Mouse (Mus musculus): Measurements from ENCODE around the gene Pou2f2.

Pou2f2 gene

DNA sequence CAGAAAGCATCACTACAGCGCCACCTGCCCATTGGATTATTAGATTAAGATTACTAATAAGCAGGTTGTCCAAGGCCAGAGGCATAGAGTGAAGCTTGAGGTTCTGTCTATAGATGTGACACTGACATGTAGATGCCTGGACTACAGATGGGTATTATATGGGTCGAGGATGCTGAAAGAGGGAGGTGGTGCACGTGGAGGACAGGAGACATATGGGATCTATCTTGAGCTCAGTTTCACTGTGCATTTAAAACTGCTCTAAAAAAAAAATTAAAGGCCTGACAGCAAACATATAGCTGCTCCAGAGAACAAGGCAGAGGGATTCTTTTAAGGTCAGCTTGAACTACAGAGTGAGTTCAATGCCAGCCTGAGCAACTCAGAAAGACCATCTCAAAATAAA, 81.4 kb downstream of the Pou2f2 start:
- DNase-seq (ENCODE audit: low spot score), result no peak

DNA sequence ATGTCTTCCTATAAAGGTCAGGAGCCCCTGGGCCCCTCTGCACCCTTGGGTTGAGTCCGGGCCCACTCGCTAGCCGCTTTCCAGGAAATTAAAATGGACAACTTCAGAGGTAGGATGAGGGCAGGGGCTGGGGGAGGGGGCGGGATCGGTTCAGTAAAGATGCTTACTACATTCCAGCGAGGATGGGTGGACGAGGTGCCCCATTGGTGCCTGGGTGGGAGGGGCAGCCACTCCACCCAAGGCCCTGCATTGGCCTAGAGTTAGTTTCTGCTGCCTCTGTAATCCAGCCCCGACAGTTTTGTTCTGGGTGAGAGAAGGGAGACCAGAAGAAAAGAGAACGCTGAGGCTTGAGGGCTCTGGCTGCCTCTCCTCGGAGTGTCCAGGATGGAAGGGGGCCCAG, 89.7 kb downstream of the Pou2f2 start:
- no peak for DNase-seq (ENCODE audit: low spot score)

DNA sequence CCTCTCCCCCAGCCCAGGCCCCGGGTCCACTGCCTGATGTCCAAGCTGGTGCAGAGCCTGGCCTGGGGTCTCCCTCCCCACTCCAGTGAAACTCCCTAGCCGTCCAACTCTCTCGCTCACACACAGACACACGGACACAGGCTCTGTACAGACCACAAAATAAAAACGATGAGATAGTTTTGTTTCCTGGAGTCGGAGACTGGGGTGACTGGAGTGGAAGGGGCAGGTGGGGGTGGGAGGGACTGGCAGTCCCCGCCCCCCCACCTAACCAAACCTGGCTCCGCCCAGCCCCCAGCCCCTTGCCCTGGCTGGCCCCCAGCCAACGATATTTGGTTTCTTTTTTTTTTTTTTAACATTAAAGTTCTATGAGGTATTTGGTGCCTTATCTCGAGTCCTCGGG, 90.6 kb downstream of the Pou2f2 start:
- no peak for DNase-seq (ENCODE audit: low spot score)

DNA sequence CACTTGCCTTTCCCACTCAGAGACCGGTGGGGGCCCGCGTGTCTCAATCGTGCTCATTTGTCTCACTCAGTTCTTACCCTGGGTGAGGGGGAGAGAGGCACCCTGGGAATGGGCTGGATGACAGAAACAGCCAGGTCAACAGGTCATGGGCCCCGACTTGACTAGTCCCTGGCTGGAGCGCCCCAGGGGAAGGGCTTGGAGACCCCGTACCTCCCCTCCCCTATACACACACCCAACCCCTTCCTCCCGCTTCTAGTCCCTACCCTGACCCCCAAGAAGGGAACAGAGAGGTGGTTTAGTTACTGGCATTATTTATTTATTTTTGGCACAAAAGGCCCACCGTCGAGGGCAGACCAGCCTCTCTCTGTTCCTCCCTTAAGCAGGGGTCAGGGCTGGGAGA, 91.0 kb downstream of the Pou2f2 start:
- no peak for DNase-seq (ENCODE audit: low spot score)

DNA sequence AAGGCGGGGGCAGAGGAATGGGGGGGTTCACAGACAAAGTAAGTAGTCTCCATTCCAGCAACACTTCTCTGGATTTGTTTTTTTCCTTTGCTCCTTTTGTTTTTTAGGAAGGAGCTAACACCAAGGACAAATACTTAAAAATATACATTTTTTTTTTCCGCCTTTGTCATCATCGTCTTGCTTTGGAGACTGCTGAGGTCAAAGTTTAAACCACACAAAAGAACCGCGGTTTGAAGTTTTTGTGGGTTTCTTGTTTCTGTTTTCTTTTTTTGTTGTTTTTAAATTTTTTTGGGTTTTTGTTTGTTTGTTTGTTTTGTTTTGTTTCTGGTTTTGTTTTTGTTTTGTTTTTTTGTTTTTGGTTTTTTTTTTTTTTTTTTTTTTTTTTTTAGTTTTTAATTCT, 91.6 kb downstream of the Pou2f2 start:
- DNase-seq (ENCODE audit: low spot score), result no peak

DNA sequence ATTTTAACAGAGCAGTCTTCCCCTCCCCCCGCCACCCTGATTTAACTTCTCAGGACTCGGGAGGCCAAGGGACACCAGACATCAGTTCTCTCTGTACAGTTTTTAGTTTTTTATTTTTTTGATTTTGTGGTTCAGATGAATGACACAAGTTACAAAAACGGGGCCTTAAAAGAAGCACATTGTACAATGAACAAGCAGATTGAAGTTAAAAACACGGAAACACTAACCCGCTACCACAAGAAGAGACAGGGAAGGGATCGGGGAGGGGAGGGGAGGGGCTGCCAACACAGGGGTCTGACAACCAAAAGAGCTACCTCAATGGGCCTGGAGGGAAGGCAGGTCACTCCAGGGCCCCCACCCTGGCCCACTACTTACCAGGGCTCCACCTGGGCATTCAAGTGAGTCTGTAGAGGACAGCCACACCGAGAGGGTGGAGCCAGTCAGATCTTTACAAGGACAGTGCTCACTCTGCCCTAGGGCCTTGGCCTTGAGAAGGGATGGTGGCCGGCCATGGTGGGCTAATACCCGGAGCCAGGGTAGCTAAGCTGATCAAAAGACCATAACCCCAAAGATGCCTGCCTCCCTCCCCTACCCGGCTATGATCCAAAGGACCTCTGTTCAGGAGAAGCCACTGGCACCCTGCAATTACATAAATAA, 92.1 kb downstream of the Pou2f2 start:
- no peak for DNase-seq (ENCODE audit: low spot score)

DNA sequence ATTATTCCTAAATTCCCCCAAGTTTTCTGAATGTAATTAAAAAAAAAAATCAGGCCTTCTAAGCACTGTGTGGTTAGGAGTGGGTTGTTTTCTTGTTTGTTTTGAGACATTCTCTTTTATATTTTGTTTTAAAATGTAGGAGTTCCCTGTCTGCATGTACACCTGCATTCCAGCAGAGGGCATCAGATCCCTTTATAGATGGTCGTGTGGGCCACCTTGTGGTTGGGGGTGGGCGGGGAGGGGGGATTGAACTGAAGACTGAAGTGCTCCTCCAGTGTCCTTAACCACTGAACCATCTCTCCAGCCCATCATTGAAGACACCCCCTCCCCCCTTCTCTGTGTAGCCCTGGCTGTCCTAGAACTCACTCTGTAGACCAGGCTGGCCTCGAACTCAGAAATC, 92.9 kb downstream of the Pou2f2 start:
- no peak for DNase-seq (ENCODE audit: low spot score)

DNA sequence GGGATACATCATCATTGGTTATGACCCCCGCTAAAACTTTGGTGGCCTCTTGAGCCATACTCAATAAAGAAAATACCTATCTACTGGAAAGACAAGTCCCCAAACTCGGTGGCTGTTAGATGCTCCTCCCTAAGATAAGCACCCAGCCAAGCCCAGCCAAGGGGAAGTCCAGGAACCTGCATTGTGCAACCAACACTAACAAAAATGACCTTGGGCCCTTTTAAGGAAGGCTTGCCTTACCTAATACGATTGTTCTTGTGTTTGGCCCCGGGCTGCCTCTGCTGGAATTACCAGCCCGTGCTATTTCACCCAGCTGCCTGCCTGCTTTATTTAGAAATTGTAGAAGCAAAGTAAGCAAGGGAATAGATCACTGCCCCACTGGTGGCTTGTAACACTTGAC, 94.9 kb downstream of the Pou2f2 start:
- DNase-seq (ENCODE audit: low spot score), result no peak

DNA sequence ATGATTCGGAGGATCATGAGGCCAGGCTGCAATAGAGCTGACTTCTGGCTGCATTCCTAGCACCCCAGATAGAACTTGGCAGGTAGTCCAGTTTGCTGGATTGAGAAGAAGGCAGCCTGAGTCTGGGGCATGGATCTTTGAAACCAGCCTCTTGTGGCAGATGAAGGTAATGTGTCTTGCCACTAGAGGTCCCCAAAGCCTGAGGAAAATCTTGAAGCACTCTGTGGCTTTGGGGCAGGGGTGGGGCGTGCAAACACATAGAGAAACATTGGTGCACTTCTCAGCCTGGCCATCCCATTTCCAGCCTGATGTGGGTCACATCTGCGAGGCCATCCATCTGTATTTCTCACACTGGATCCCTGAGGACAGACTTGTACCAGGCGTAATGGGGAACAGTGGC, 97.0 kb downstream of the Pou2f2 start:
- no peak for DNase-seq (ENCODE audit: low spot score)

DNA sequence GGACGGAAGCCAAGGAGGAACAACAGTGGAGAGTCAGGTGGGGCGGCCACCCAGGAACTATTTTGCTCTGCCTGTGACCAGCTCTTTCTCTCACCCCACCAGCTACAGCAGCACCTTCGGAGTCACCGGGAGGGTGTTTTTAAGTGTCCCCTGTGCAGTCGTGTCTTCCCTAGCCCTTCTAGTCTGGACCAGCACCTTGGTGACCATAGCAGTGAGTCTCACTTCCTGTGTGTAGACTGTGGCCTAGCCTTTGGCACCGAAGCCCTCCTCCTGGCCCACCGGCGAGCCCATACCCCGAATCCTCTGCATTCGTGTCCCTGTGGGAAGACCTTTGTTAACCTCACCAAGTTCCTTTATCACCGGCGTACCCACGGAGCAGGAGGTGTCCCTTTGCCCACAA, 99.1 kb downstream of the Pou2f2 start:
- no peak for DNase-seq (ENCODE audit: low spot score)

DNA sequence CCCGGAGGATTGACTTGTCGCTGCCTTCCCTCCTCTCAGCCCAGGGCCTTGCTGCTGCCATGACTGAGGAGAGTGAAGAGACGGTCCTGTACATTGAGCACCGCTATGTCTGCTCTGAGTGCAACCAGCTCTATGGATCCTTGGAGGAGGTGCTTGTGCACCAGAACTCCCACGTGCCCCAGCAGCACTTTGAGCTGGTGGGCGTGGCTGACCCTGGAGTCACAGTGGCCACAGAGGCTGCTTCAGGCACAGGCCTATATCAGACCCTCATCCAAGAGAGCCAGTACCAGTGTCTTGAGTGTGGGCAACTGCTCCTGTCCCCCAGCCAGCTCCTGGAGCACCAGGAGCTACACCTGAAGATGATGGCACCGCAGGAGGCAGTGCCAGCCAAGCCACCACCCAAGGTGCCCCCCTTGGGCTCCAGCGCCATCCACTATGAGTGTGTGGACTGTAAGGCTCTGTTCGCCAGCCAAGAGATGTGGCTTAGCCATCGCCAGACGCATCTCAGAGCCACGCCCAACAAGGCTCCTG, 100.0 kb downstream of the Pou2f2 start:
- DNase-seq (ENCODE audit: low spot score), result no peak

DNA sequence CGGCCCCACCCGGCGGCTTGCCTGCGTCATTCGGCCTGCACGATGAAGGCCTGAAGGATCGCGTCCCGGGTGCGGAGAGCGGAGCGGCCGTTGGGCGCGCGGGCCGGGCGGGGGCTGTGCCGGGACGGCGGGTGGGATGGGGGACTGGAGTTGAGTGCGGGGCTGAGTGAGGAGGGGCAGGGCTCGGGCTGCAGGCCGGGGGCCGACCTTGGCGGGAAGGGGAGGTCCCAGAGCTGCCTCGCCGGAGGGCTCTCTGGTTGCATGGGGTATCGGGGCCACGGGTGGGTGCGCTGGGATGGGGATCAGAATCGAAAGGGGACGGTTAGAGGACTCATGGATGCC, 102.1 kb downstream of the Pou2f2 start:
- DNase-seq (ENCODE audit: low spot score), result no peak

DNA sequence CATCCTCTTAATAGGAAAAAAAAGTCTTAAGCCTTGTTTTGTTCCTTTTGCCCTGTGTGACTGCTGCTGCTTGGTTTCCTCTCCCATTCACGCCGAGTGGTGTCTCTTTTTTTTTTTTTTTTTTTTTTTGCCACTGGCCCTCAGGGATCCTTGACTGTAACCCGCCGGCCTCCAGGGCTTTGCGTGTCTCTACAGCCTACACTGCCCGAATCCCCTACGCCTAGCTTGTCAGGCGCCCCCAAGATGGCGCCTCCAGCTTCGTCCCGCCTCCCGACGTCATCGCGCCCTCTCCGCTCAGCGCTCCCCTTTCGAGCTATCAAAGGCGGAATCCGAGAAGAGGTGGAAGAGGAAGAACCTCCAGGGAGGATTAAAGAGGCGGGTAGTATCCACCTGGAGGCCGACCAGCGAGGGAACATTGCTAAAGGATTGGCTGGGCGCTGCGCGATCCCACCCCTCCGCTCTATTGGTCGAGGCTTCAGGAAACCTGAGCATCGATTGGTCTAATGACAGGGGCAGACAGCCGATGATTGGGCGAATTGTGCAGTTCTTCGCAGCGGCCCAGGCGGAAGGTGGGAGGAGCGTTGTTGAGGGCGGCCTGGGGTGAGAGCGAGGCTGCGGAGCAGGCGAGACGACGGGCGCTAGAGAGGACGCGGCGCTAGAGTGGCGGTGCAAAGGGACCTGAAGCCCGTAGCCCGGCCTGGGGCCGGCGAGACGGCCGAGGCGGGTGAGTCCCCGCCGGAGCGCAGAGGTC, 102.7 kb downstream of the Pou2f2 start:
- peak; percentile 91 for DNase-seq (ENCODE audit: low spot score)

DNA sequence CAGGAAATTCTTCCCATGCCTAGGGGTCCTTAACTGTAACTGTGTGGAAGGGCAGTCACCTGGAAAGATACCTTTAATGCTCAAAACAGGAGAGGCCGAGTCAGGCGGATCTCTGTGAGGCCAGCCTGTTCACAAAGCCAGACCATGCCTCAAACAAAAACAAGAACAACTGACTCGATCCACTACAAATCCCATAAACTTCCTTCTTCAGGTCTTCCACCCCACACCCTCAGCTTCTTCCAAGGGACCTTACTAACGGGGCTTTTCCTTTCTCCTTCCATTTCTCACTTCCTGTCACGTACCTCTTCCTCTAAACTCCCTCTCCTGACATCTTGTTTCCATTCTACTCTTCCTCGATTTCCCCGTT, 103.2 kb downstream of the Pou2f2 start:
- no peak for DNase-seq (ENCODE audit: low spot score)

DNA sequence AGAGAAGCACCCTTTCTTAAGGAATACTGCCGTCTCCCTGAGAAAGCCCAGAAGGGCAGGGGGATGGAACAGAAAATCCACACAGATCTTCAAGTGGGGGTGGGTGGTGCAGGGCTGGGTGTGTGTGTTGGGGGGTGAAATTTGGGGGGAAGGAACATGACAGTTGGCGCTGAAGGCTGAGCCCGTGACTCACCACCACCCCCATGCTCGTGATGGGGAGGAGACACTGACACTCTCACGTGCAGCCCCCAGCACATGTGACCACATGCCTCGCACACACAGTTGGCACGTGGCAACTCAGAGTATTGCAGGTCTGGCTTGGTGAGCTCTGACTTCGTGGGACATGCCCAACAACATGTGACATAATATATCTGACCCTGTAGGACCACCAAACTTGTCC, 105.6 kb downstream of the Pou2f2 start:
- DNase-seq (ENCODE audit: low spot score), result no peak

DNA sequence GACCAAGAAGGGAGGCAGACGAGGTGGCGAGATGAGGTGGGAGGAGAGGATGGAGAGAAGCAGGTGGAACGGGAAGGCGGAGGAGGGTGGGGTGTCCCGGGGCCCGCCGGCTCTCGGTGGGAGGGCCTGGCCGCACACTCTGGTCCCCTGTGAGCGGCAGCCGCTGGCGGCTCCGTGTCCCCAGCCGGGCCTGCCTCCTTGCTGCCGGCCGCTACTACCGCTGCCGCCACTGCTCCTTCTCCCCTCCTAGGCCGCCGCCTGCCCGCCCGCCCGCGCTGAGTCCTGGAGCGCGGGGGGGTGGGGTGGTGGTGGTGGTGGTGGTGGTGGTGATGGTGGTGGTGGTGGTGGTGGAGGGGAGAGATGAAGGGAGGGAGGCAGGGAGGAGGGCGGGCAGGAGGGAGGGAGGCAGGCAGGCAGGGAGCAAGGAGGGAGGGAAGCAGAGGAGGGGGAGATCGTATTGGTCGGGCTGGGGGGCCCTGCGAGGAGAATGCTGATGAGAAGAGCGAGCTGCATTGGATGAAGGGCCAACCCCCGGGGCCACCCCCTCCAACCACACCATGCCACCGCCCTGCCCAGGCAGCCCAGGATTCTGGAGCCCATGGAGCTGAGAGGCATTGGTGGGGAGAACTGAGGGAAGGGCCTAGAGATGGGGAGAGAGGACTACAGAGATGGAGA, 106.7 kb downstream of the Pou2f2 start:
- peak; percentile 31 for DNase-seq (ENCODE audit: low spot score)

DNA sequence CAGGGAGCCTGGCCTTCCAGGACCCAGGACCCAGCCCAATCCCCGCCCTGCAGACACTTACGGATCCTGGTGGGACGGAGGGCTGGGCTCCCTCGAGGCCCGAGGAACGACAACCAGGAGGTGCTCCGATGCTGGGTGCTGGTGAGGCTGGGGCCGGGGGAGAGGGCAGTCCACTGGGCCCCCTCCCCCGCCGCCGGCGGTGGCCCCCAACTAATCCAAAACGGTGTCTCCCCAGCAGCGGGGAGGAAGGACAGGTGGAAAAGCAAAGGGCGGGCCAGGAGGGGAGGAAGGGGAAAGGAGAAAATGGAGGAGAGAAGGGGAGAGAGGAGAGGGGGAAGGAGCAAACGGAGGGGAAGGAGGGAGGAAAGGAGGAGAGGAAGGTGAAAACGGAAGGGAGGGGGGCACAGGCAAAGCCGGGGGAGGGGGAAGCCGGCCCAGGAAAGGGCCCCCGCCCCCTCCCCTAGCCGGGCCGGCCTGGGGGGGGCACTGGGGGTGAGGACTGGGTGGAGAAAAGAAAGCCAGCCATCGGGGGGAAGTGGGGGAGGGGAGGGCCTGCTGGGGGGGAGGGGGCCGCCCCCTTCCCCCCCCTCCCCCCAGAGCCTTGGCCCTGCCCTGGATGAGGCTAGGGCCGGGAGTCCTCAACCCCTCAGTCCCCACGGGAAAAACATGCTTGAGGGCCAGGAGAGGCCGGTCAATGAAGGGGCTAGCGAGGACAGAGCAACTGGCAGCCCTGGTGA, 107.4 kb downstream of the Pou2f2 start, which contains the start of the genes Grik5 and Zfp574:
TSS of gene Grik5 (minus strand) at position 368 of the 737 bp plus-strand sequence.
TSS of gene Zfp574 (plus strand) at position 589 of the 737 bp plus-strand sequence.
- DNase-seq (ENCODE audit: low spot score), result no peak

DNA sequence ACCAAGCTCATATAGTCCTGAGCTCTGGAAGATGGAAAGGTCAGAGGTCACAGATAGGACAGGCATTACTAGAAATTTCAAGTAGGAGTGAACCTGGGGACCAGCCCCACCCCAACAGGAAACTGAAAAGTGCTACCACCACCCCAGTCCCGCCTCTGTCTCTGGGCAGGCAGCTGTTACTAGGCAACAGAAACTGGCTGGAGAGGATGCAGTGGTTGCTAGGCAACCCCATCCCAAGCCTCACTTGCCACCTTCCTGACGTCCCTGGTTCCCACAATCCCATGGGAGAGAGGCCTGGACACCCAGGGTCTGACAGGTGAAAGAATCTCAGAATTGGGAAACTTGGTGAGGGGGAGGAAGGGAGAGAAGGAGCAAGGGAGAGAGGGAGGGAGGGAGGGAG, 110.8 kb downstream of the Pou2f2 start:
- no peak for DNase-seq (ENCODE audit: low spot score)

DNA sequence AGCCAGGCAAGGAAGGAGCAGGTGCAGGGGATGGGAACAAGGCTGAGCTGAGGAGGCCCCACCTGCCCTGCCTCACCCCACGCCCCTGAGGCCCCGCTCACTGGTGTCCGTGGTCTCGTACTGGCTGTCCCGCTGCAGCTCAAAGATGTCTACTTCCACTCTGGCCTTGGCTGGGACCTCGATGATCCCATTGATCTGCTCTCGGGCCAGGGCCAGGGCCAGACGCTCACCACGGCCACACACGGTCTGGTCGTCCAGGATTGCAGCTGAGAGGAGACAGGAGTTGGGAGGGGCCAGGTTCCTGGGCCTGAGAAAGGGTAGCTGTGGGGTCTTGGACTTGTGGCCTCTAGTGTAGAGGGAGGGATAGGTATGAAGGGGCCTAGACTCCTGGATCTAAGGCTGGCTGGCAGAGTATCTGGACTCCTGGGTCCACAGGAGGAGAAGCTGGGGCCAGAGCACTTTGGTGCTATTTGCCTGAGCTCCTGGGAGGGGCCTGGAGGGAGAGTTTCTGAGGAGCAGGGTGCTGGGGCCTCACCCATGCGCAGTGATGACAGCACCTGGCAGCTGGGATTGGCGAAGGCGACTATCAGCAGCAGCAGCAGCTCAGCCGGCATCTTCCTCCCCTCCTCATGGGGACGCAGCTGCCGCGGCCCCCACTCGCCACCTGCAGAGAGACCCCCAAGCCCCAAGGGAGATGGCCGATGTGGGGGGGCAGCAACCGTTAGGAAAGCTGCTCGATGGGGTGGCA, 111.4 kb downstream of the Pou2f2 start:
- no peak for DNase-seq (ENCODE audit: low spot score)

DNA sequence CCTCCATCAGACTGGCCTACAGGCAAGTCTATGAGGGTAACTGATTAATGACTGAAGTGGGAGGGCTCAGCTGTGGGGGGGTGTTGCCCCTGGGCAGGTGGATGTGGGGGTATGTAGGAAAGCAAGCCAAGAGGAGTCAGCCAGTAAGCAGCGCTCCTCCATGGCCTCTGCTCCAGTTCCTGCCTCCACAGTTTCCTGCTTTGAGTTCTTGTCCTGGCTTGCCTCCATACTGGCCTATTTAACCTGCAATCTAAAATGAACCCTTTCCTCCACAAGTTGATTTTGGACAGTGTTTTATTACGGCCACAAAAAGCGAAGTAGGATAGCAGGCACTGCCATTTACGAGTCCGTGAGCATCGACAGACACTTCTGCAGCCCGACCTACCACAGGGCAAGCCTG, 112.2 kb downstream of the Pou2f2 start:
- DNase-seq (ENCODE audit: low spot score), result no peak

DNA sequence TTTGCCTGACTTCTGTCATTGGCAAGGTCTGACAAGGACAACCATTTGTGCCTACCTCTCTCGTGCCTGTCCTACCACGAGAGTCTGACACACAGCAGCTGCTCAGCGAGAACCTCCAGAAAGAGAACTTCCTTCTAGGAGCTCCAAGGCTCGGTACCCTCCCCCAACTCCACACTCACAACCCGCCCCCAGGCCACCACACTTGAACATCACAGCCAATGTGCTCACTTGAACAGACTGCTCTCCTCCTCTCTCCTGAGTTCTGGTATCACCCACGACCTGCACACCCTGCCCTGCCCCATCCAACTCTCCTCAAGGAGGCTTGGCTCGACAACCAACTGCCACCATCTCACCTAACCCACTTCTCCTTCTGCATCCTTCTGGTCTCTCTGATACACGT, 115.6 kb downstream of the Pou2f2 start:
- no peak for DNase-seq (ENCODE audit: low spot score)

DNA sequence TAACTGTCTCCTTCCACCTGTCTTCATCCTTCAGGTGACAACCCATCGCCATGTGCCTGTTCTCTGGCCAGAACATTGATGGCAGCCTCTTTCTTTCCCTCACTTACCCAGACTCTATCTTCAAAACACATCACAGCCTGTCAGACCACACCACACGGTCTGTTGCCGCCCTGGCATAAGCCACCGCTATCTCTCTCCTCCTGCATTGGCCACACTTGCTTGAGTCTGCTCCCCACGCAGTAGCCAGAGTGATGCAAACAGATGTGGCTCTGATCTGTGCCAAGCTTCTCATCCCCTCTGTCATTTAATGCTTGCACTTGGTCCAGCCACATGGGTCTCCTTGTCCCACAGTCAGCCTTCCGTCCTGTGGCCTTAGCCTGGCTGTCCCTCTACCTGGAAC, 116.2 kb downstream of the Pou2f2 start:
- DNase-seq (ENCODE audit: low spot score), result no peak
